Mouse (Mus musculus) neural tube, embryonic 11.5 days (tissue): ENCODE measurements around the gene Slc35f3. TPM values are rescaled to one million over a fixed set of nuclear protein-coding genes. Genes with fewer than 3 reads are reported as not detected.

Source experiments
- ATAC-seq: fragments of 200-750 bp; cut with Nextera tagmentation; 2 replicates; pipeline ENCODE4 v1.8.0; 2017; ENCODE audit warnings: moderate number of reproducible peaks, mild to moderate bottlenecking, moderate TSS enrichment, moderate library complexity; ENCODE audit not compliant: insufficient read depth, low FRiP score, low TSS enrichment
- DNase-seq: peaks from one replicate; pipeline ENCODE4 v3.0.0-alpha.2; 2015; ENCODE audit warnings: low spot score
- H3K27ac ChIP-seq: fragments of 300-500 bp; sonication (generic); 2 replicates; pipeline ENCODE4 v1.5.1; 2014; ENCODE audit warnings: low read depth, mild to moderate bottlenecking, low read length
- H3K27me3 ChIP-seq: fragments of 300-500 bp; sonication (generic); 2 replicates; pipeline ENCODE4 v1.6.1; 2014; ENCODE audit warnings: mild to moderate bottlenecking, low read length, mixed read lengths; ENCODE audit not compliant: control insufficient read depth, insufficient read depth
- H3K36me3 ChIP-seq: fragments of 300-500 bp; sonication (generic); 2 replicates; pipeline ENCODE4 v1.6.1; 2014; ENCODE audit warnings: mild to moderate bottlenecking, low read length, moderate library complexity, mixed read lengths; ENCODE audit not compliant: control insufficient read depth, insufficient read depth
- H3K4me1 ChIP-seq: fragments of 300-500 bp; sonication (generic); 2 replicates; pipeline ENCODE4 v1.6.1; 2014; ENCODE audit warnings: low read length, mixed read lengths; ENCODE audit not compliant: control insufficient read depth, insufficient read depth
- H3K4me2 ChIP-seq: fragments of 300-500 bp; sonication (generic); 2 replicates; pipeline ENCODE4 v1.6.1; 2014; ENCODE audit warnings: low read depth, mild to moderate bottlenecking, moderate library complexity
- H3K4me3 ChIP-seq: fragments of 300-500 bp; sonication (generic); 2 replicates; pipeline ENCODE4 v1.5.1; 2014; ENCODE audit warnings: low read depth, low read length
- H3K9ac ChIP-seq: fragments of 300-500 bp; sonication (generic); 2 replicates; pipeline ENCODE4 v1.6.1; 2014; ENCODE audit warnings: mild to moderate bottlenecking, low read length
- H3K9me3 ChIP-seq: fragments of 300-500 bp; sonication (generic); 2 replicates; pipeline ENCODE4 v1.6.1; 2016; ENCODE audit warnings: low read length; ENCODE audit not compliant: control insufficient read depth
- WGBS: fragments of 180-500 bp; shearing (Covaris S2); extraction: QIAGEN DNeasy Blood & Tissue Kit; methylation state at CpG from one replicate; pipeline ENCODE4 v1.1.7; 2014; 5-methylcytosine and 5-hydroxymethylcytosine counted together
- polyA plus RNA-seq: library from polyadenylated mRNA; unstranded; fragments of >200 nt; fragmentation: Nextera tagmentation; extraction: Ambion mirVana; gene quantifications from 2 replicates; pipeline ENCODE4 v1.2.1, GENCODE M21; 2014

Slc35f3 gene
- 0.09 TPM in 2 replicates for polyA plus RNA-seq

DNA sequence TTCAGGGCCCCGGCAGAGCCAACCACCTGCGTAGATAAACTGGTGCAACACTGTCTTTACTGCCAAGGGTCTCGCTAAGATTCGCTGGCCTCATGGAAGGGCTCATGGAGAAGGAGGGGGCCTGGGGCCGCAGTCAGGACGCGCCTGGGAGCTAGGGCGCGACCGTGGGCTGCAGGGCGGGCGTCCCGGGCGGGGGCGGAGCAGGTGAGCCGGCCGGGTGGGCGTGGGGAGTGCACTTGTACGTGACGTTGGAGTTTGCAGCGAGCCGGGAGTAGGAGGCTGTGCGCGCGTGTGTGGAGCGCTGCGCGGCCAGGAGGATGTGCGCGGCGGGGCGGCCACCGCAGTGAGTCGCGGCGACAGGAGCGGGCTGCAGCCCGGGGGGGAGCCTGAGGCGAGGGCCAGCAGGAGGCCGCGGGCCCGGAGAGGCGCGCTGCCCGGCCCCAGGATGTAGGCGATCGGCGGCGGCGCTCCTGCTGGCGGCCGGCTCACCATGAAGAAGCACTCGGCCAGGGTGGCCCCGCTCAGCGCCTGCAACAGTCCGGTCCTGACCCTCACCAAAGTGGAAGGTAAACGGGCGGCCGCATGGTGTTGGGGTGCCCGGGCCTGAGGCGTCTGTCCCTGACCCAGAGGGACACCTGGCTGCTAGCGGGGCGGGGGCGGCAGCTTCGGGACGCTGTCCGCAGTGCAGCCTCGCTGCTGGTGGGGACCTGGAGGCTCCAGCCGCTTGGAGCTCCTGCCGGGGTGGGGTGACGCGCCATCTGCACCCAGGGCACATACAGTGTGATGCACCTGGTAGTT is at the start of gene Slc35f3:
TSS of gene Slc35f3 (plus strand) at position 263 of the 798 bp plus-strand sequence.
- WGBS: 2% methylated on average over 71 of the region's 72 CpGs
- Histone ChIP-seq H3K27ac (no peak within 1 kb of the TSS), H3K4me2 (peak within 1 kb of the TSS; percentile 75)

DNA sequence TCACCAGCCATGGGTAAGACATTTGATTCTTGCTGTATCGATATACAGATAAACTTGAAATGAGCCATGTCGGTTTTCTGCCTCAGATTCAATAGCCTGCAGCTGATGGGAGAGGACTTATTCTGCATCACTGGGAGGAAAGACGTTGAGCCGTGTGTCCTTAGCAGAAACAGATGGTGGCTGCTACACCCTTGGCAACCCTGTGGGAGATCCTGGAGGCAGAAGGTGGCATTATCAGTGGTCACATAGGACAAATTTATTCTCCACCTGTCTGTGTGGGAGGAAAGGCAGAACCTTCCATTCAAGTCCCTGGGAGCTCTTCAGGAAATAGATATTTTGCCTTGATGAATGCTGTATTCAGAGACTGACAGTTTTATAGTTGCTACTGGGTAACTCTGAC is 47.9 kb upstream of the Slc35f3 start:
- no peaks in the 10 kb centered on the region for H3K27me3 ChIP-seq
- WGBS: 72% methylated on average over 4 of the region's 4 CpGs

More for the DNA sequence above, at the start of gene Slc35f3:
- 0 out of 2 replicates have a peak, but pooled peaks cover 4% of the 10 kb centered on the region for H3K4me1 ChIP-seq
- H3K9me3 ChIP-seq: no peaks in the 10 kb centered on the region
- peak within 1 kb of the TSS; percentile 46 for H3K9ac ChIP-seq
- peaks cover 18% of the 10 kb centered on the region for H3K27me3 ChIP-seq
- H3K36me3 ChIP-seq: no peaks in the 10 kb centered on the region
- peak within 1 kb of the TSS; percentile 45 for H3K4me3 ChIP-seq
- peak; percentile 48; the same call in 1 of the 2 replicates for ATAC-seq
- peak; percentile 34 for DNase-seq

DNA sequence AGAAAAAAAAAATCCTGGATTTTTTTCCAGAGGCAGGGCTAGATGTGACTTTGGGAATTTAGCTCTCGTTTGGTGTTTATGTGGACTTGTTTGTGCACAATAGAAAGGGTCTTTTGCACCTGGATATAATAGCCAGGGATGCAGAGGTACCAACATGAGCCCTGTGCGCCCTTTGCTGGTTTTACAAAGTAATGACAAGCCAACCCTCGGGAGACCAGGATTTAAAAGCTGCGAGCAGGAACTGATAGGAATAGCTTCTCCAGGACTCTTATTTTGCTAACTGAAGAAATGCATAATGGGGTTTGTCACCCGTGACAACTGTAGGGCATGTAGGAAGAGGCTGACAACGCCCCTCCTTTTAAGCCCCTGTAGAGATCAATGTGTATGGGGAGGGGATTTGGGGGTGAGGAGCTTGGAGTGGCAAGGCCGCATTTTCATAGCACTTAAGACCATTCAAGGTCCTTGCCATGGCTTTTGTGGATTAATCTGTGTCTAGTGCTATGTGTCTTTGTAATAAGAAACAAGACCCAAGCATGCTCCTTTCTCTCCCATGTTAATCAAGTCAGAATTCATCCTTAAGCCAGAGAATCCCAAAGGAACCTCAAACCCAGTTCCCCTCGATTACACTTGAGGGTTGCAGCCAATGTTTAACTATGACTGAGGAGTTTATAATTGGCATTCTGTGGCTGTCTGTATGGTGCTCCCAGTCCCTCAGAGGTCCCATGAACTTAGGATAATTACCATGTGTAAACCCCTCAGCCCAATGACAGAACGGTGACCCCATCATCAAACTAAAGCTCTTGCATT is 41.6 kb upstream of the Slc35f3 start:
- Histone ChIP-seq H3K4me3 (no peak overlapping the region), H3K27me3 (no peaks in the 10 kb centered on the region), H3K4me2 (no peak overlapping the region), H3K9me3 (no peaks in the 10 kb centered on the region), H3K4me1 (no peaks in the 10 kb centered on the region), H3K27ac (no peak overlapping the region), H3K36me3 (no peaks in the 10 kb centered on the region), H3K9ac (no peak overlapping the region)
- DNase-seq (no peak), ATAC-seq (no peak)
- WGBS: 45% methylated on average over 9 of the region's 9 CpGs

More for the DNA sequence above, 47.9 kb upstream of the Slc35f3 start:
- no peaks in the 10 kb centered on the region for H3K4me1 ChIP-seq
- no peak overlapping the region for H3K4me2 ChIP-seq
- no peak for DNase-seq
- no peak for ATAC-seq
- no peak overlapping the region for H3K9ac ChIP-seq
- H3K4me3 ChIP-seq: no peak overlapping the region
- no peak overlapping the region for H3K27ac ChIP-seq
- H3K36me3 ChIP-seq: no peaks in the 10 kb centered on the region
- no peaks in the 10 kb centered on the region for H3K9me3 ChIP-seq

DNA sequence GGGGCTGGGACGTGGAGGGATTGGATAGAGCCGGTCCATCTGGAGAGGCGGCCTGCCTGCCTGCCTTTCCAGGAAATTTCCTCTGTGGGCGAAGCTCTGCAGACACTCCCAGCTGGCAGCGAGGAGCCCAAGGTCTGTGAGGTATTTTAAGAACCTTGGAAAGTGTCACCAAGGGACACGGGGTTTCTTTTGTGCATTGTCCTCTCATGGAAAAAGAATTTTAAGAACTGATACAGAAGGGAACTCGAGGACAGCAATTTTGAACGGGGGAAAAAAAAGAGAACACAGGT is 41.0 kb upstream of the Slc35f3 start:
- Histone ChIP-seq H3K4me1 (no peaks in the 10 kb centered on the region), H3K27ac (no peak overlapping the region), H3K36me3 (no peaks in the 10 kb centered on the region), H3K27me3 (no peaks in the 10 kb centered on the region), H3K9ac (no peak overlapping the region), H3K4me2 (no peak overlapping the region), H3K4me3 (no peak overlapping the region), H3K9me3 (no peaks in the 10 kb centered on the region)
- no peak for DNase-seq
- ATAC-seq: no peak
- WGBS: 72% methylated on average over 8 of the region's 8 CpGs

DNA sequence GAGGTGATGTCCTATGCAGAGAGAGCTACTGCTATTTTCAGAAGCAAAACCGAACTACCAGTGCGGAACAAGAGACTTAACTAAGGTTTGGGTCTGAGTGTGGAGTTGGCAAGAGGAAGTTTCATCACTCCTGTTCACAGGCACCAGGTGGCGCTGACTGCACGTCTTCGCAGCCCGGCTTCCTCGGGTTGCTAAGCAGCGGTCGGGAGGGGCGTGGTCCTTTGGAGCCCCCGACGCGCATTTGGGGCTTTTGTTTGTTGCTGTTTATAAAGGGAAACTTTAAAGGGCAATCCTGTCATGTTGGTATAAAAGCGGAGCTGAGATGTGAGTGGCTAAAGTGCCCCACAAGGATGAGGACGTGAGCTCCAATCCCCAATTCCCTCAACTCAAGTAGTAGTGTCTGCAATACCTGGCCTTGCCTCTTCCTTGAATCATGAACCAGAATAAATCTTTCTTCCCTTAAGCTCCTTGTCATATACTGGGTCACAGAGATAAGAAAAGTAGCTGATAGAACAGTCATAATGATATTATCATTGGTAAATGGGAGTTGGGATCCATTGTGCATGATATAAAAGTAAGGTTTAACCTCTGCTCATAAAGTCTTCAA is 40.1 kb upstream of the Slc35f3 start:
- Histone ChIP-seq H3K36me3 (no peaks in the 10 kb centered on the region), H3K27ac (no peak overlapping the region), H3K4me3 (no peak overlapping the region), H3K27me3 (no peaks in the 10 kb centered on the region), H3K4me1 (no peaks in the 10 kb centered on the region), H3K9me3 (no peaks in the 10 kb centered on the region), H3K4me2 (no peak overlapping the region), H3K9ac (no peak overlapping the region)
- ATAC-seq (no peak), DNase-seq (peak; percentile 76)
- WGBS: 5% methylated on average over 15 of the region's 15 CpGs

DNA sequence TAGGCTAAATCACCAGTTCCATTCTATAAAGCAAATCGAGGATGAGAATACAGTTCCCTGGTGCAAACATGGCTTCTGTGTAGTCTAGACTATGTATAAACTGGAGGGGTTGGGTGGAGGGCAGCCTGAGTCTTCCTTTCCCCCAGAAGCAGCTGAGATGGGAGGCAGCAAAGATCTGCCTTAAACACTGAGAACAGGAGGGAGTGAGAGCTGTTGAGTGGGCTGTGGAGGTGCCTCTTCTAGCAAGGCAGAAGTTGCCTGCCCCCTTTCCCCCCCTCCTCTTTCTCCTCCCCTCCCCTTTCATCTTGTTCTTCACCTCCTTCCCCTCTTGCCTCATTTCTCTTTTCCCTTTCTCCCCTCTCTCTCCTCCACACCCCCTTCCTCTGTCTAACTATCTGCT is 33.2 kb upstream of the Slc35f3 start:
- no peak for ATAC-seq
- 70% methylated on average over 1 of the region's 1 CpGs for WGBS
- no peak overlapping the region for H3K4me2 ChIP-seq
- no peaks in the 10 kb centered on the region for H3K9me3 ChIP-seq
- no peak overlapping the region for H3K27ac ChIP-seq
- H3K36me3 ChIP-seq: no peaks in the 10 kb centered on the region
- H3K27me3 ChIP-seq: no peaks in the 10 kb centered on the region
- no peak overlapping the region for H3K4me3 ChIP-seq
- no peaks in the 10 kb centered on the region for H3K4me1 ChIP-seq
- DNase-seq: no peak
- H3K9ac ChIP-seq: no peak overlapping the region

DNA sequence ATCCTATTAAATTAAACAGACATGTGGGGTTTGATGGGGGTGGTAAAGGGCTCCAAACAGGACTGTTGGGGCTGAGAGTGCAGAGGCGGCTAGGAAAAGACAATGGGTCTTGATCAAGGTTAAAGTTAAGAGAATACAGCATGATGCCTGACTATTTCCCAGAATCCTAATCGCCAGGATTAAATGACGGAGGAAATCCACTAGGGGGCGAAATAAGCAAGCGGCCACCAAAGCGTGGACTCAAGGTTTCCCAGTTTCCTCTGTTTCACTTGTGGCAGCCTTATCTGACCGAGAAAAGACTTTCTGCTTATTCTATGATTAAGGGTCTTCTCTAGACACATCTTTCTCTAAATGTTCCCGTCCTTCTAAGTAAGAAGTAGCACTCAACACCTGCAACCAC is 31.2 kb upstream of the Slc35f3 start:
- no peaks in the 10 kb centered on the region for H3K27me3 ChIP-seq
- no peak overlapping the region for H3K4me3 ChIP-seq
- no peak overlapping the region for H3K9ac ChIP-seq
- no peaks in the 10 kb centered on the region for H3K4me1 ChIP-seq
- ATAC-seq (no peak), DNase-seq (no peak)
- H3K27ac ChIP-seq: no peak overlapping the region
- H3K4me2 ChIP-seq: no peak overlapping the region
- WGBS: 34% methylated on average over 8 of the region's 8 CpGs
- H3K9me3 ChIP-seq: no peaks in the 10 kb centered on the region
- no peaks in the 10 kb centered on the region for H3K36me3 ChIP-seq

DNA sequence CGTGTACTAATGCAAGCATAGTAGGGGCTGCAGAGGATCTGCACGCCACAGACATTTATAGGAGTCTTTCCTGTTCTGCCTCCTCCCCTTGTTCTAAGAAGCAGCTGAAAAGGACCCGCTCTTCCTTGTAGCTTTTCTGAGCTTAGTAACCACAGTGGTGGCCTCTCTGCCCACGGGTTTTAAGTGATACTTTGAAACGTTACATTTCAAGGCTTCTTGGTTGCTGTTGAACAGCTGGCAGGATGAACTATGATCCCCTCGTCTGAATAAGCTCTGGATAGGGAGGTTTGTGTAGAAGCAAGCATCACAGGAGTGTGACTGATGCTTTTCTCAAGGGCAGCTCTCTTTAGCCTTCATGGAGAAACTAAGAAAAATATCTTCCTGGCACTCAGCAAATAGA is 28.6 kb upstream of the Slc35f3 start:
- H3K4me3 ChIP-seq: no peak overlapping the region
- no peak for DNase-seq
- no peak for ATAC-seq
- 59% methylated on average over 6 of the region's 6 CpGs for WGBS
- no peaks in the 10 kb centered on the region for H3K27me3 ChIP-seq
- H3K9ac ChIP-seq: no peak overlapping the region
- H3K27ac ChIP-seq: no peak overlapping the region
- no peak overlapping the region for H3K4me2 ChIP-seq
- no peaks in the 10 kb centered on the region for H3K9me3 ChIP-seq
- no peaks in the 10 kb centered on the region for H3K4me1 ChIP-seq
- no peaks in the 10 kb centered on the region for H3K36me3 ChIP-seq
